Mouse (Mus musculus): ENCODE measurements around the gene Srm. TPM values are rescaled to one million over a fixed set of nuclear protein-coding genes. Genes with fewer than 3 reads are reported as not detected.
A peak's percentile ranks its signal among the peaks of the same experiment; 100 is the strongest.

The Srm gene
- polyA plus RNA-seq (2014; fragmentation: Nextera tagmentation; extraction: Ambion mirVana): 156 and 160 TPM in 2 replicates

DNA sequence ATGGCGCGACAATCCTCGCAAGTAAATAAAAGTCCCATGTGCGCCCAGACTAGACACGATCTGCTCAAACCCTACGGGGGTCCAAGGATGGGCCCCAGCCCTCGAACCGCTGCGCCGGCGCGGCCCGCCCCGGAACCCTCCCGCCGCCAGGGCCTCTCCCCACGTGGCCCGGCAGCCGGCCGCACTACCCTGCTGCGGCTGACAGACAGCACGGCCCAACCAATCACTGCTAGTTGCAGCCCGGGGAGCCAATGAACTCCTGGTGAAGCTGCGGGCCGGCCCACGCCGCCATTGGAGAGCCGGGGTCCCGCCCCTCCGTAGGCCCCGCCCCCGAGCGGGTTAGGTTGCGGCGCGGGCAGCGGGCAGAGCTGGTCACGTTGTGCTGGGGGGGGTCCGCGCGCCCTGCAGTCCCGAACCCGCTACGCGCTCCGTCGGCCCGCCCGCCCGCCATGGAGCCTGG is at the start of gene Srm:
Gene Srm (plus strand): TSS at position 333 of the 460 bp plus-strand sequence.
- no peaks in the 10 kb centered on the region for H3K27me3 ChIP-seq (ENCODE audit: control insufficient read depth, insufficient read depth, low read length)
- peaks cover 12% of the 10 kb centered on the region for H3K36me3 ChIP-seq (ENCODE audit: control insufficient read depth, insufficient read depth, low read length)
- no peaks in the 10 kb centered on the region for H3K9me3 ChIP-seq (ENCODE audit: control insufficient read depth, low read length)
- DNase-seq (ENCODE audit: low spot score) (peak; percentile 96), ATAC-seq (ENCODE audit: low FRiP score) (peak; percentile 99)
- peak within 1 kb of the TSS; percentile 92 for H3K4me2 ChIP-seq (replicated peaks; ENCODE audit: low read depth, low read length)
- H3K4me1 ChIP-seq (replicated peaks; ENCODE audit: control insufficient read depth, insufficient read depth, low read length): peaks cover 4% of the 10 kb centered on the region; the same call in 1 of the 2 replicates
- peak within 1 kb of the TSS; percentile 96 for H3K4me3 ChIP-seq (ENCODE audit: low read depth, low read length)
- under 1% methylated on average over 45 of the region's 50 CpGs for WGBS
- peak within 1 kb of the TSS; percentile 76 for H3K9ac ChIP-seq (ENCODE audit: low read depth, low read length)
- H3K27ac ChIP-seq (ENCODE audit: low read depth, low read length): peak within 1 kb of the TSS; percentile 74

DNA sequence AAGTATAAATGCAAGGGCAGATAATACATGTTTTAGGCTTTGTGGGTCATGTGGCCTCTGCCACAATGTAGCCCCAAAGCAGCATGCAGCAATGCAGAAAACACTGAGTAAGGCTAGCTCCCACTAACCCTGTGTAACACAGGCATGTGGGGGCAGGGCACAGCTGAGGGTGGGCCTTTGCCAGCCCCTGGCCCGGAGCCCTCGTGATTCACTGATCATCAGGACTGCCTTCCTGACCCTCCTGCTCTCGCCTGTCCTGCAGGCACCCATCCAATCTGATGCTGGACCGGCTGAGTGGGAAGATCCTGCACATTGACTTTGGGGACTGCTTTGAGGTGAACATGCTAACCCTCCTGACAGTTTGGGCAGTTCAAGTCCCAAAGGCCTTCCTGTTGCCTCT is 42.2 kb upstream of the Srm start:
- ATAC-seq (ENCODE audit: low FRiP score): no peak
- Histone ChIP-seq H3K36me3 (ENCODE audit: control insufficient read depth, insufficient read depth, low read length) (peaks cover 24% of the 10 kb centered on the region), H3K4me1 (replicated peaks; ENCODE audit: control insufficient read depth, insufficient read depth, low read length) (no peaks in the 10 kb centered on the region)

DNA sequence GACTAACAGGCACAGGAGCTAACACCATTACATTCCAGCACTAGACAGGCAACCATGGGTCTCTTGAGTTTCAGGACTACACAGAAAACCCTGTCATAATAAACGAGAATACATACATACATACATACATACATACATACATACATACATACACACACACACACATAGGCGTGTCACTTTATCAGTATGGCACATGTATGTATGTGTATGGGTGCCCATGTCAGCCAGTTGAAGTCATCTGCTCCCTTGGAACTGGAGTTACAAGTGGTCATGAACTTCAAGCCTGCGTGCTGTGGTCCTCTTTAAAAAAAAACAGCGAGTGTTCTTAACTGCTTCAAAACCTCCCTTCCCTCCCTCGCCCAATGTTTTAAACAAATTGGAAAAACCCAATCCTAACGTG is 33.5 kb upstream of the Srm start:
- Histone ChIP-seq H3K9me3 (ENCODE audit: control insufficient read depth, low read length) (no peaks in the 10 kb centered on the region), H3K4me1 (replicated peaks; ENCODE audit: control insufficient read depth, insufficient read depth, low read length) (no peaks in the 10 kb centered on the region), H3K27me3 (ENCODE audit: control insufficient read depth, insufficient read depth, low read length) (no peaks in the 10 kb centered on the region), H3K4me2 (replicated peaks; ENCODE audit: low read depth, low read length) (peak overlapping the region; percentile 53), H3K4me3 (ENCODE audit: low read depth, low read length) (peak overlapping the region; percentile 85), H3K36me3 (ENCODE audit: control insufficient read depth, insufficient read depth, low read length) (peaks cover 29% of the 10 kb centered on the region), H3K9ac (ENCODE audit: low read depth, low read length) (peak overlapping the region; percentile 96), H3K27ac (ENCODE audit: low read depth, low read length) (no peak overlapping the region)
- ATAC-seq (ENCODE audit: low FRiP score): peak; percentile 32; the same call in 1 of the 2 replicates
- DNase-seq (ENCODE audit: low spot score): no peak
- WGBS: 40% methylated on average over 6 of the region's 6 CpGs

More for the DNA sequence above, 42.2 kb upstream of the Srm start:
- DNase-seq (ENCODE audit: low spot score): no peak
- no peak overlapping the region for H3K9ac ChIP-seq (ENCODE audit: low read depth, low read length)
- no peak overlapping the region for H3K27ac ChIP-seq (ENCODE audit: low read depth, low read length)
- no peak overlapping the region for H3K4me3 ChIP-seq (ENCODE audit: low read depth, low read length)
- WGBS: 83% methylated on average over 4 of the region's 4 CpGs
- no peaks in the 10 kb centered on the region for H3K27me3 ChIP-seq (ENCODE audit: control insufficient read depth, insufficient read depth, low read length)
- no peak overlapping the region for H3K4me2 ChIP-seq (replicated peaks; ENCODE audit: low read depth, low read length)
- no peaks in the 10 kb centered on the region for H3K9me3 ChIP-seq (ENCODE audit: control insufficient read depth, low read length)

GRCm38 (mm10) chr4:148558297-148559000 is 32.9 kb upstream of the Srm start, which contains the start of gene Exosc10:
TSS of gene Exosc10 (plus strand) at chr4:148558429.
- peak; percentile 92 for ATAC-seq (ENCODE audit: low FRiP score)
- peak within 1 kb of the TSS; percentile 85 for H3K4me3 ChIP-seq (ENCODE audit: low read depth, low read length)
- no peaks in the 10 kb centered on the region for H3K4me1 ChIP-seq (replicated peaks; ENCODE audit: control insufficient read depth, insufficient read depth, low read length)
- WGBS: under 1% methylated on average over 63 of the region's 63 CpGs
- H3K27me3 ChIP-seq (ENCODE audit: control insufficient read depth, insufficient read depth, low read length): no peaks in the 10 kb centered on the region
- peak within 1 kb of the TSS; percentile 96 for H3K9ac ChIP-seq (ENCODE audit: low read depth, low read length)
- peak; percentile 95 for DNase-seq (ENCODE audit: low spot score)
- peak within 1 kb of the TSS; percentile 92 for H3K27ac ChIP-seq (ENCODE audit: low read depth, low read length)
- peak within 1 kb of the TSS; percentile 53 for H3K4me2 ChIP-seq (replicated peaks; ENCODE audit: low read depth, low read length)
- no peaks in the 10 kb centered on the region for H3K9me3 ChIP-seq (ENCODE audit: control insufficient read depth, low read length)
- peaks cover 32% of the 10 kb centered on the region for H3K36me3 ChIP-seq (ENCODE audit: control insufficient read depth, insufficient read depth, low read length)

DNA sequence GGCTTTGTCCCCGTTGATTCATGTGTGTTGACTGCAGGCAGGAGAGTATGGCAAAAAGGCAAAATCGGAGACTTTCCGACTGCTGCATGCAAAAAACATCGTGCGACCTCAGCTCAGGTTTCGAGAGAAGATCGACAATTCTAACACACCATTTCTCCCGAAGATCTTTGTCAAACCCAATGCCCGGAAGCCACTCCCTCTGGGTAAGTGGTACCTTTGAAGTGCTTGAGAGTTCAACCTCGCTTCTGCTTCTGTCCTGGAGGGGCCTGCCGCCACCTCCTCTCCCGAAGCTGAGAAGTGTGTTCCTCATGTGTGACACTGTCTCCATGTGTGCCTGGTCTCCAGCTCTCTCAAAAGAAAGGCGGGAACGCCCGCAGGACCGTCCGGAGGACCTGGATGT is 28.6 kb upstream of the Srm start:
- 92% methylated on average over 17 of the region's 17 CpGs for WGBS
- Histone ChIP-seq H3K9ac (ENCODE audit: low read depth, low read length) (no peak overlapping the region), H3K27ac (ENCODE audit: low read depth, low read length) (no peak overlapping the region), H3K4me3 (ENCODE audit: low read depth, low read length) (no peak overlapping the region), H3K9me3 (ENCODE audit: control insufficient read depth, low read length) (no peaks in the 10 kb centered on the region), H3K36me3 (ENCODE audit: control insufficient read depth, insufficient read depth, low read length) (peaks cover 49% of the 10 kb centered on the region), H3K4me1 (replicated peaks; ENCODE audit: control insufficient read depth, insufficient read depth, low read length) (no peaks in the 10 kb centered on the region), H3K4me2 (replicated peaks; ENCODE audit: low read depth, low read length) (no peak overlapping the region), H3K27me3 (ENCODE audit: control insufficient read depth, insufficient read depth, low read length) (no peaks in the 10 kb centered on the region)
- DNase-seq (ENCODE audit: low spot score): no peak
- ATAC-seq (ENCODE audit: low FRiP score): no peak

- peaks cover 49% of the 10 kb centered on the region for H3K36me3 ChIP-seq (ENCODE audit: control insufficient read depth, insufficient read depth, low read length)
- H3K27ac ChIP-seq (ENCODE audit: low read depth, low read length): no peak overlapping the region
- H3K4me2 ChIP-seq (replicated peaks; ENCODE audit: low read depth, low read length): no peak overlapping the region
- no peaks in the 10 kb centered on the region for H3K27me3 ChIP-seq (ENCODE audit: control insufficient read depth, insufficient read depth, low read length)
- H3K4me3 ChIP-seq (ENCODE audit: low read depth, low read length): no peak overlapping the region
- H3K4me1 ChIP-seq (replicated peaks; ENCODE audit: control insufficient read depth, insufficient read depth, low read length): no peaks in the 10 kb centered on the region
- ATAC-seq (ENCODE audit: low FRiP score): no peak
- H3K9me3 ChIP-seq (ENCODE audit: control insufficient read depth, low read length): no peaks in the 10 kb centered on the region
- WGBS: 97% methylated on average over 12 of the region's 12 CpGs
- DNase-seq (ENCODE audit: low spot score): no peak
- H3K9ac ChIP-seq (ENCODE audit: low read depth, low read length): no peak overlapping the region
Measured at GRCm38 (mm10) chr4:148563595-148563994, 27.7 kb upstream of the Srm start.

DNA sequence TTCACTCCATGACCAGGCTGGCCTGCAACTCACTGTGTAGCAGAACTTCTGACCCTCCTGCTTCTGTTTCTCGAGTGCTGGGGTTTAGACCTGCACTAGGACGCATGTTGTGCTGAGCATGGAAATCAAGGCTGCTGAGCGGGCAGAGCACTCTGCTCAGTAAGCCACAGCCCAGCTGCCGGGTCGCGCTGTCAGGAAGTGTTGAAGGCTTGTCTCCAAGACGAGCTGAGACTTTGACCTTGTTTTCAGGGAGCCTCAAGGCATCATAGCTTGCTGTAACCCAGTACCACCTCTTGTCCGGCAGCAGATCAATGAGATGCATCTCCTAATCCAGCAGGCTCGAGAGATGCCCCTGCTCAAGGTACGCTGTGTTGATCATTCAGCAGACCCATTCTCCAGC is 21.2 kb upstream of the Srm start:
- Histone ChIP-seq H3K27ac (ENCODE audit: low read depth, low read length) (no peak overlapping the region), H3K9me3 (ENCODE audit: control insufficient read depth, low read length) (no peaks in the 10 kb centered on the region), H3K4me2 (replicated peaks; ENCODE audit: low read depth, low read length) (no peak overlapping the region), H3K4me3 (ENCODE audit: low read depth, low read length) (no peak overlapping the region), H3K36me3 (ENCODE audit: control insufficient read depth, insufficient read depth, low read length) (peaks cover 39% of the 10 kb centered on the region), H3K9ac (ENCODE audit: low read depth, low read length) (no peak overlapping the region), H3K27me3 (ENCODE audit: control insufficient read depth, insufficient read depth, low read length) (no peaks in the 10 kb centered on the region), H3K4me1 (replicated peaks; ENCODE audit: control insufficient read depth, insufficient read depth, low read length) (no peaks in the 10 kb centered on the region)
- WGBS: 93% methylated on average over 10 of the region's 10 CpGs
- no peak for DNase-seq (ENCODE audit: low spot score)
- ATAC-seq (ENCODE audit: low FRiP score): no peak

- DNase-seq (ENCODE audit: low spot score) (no peak), ATAC-seq (ENCODE audit: low FRiP score) (no peak)
- no peak overlapping the region for H3K4me2 ChIP-seq (replicated peaks; ENCODE audit: low read depth, low read length)
- no peak overlapping the region for H3K9ac ChIP-seq (ENCODE audit: low read depth, low read length)
- H3K9me3 ChIP-seq (ENCODE audit: control insufficient read depth, low read length): no peaks in the 10 kb centered on the region
- no peak overlapping the region for H3K4me3 ChIP-seq (ENCODE audit: low read depth, low read length)
- H3K36me3 ChIP-seq (ENCODE audit: control insufficient read depth, insufficient read depth, low read length): peaks cover 39% of the 10 kb centered on the region
- no peaks in the 10 kb centered on the region for H3K4me1 ChIP-seq (replicated peaks; ENCODE audit: control insufficient read depth, insufficient read depth, low read length)
- WGBS: 97% methylated on average over 9 of the region's 9 CpGs
- H3K27me3 ChIP-seq (ENCODE audit: control insufficient read depth, insufficient read depth, low read length): no peaks in the 10 kb centered on the region
- no peak overlapping the region for H3K27ac ChIP-seq (ENCODE audit: low read depth, low read length)
Measured at GRCm38 (mm10) chr4:148570693-148571295, 20.5 kb upstream of the Srm start.

DNA sequence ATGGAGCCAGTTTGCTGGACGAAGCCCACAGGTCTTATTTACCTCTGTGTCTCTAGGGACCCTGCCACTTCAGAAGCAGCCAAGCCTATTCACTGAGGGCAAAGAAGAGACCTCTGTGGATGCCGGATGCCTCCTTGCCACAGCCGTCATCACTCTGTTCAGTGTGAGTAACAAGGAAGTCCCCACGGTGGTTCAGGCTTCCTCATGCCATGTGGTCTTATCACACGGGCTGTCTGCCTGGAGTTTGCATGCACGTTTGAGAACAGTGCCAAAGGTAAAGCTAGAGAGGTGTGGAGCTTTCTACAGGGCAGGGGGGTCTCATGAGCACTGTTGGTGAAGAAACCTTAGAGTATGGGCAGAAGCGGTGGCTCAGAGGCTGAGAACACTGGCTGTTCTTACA is 18.1 kb upstream of the Srm start:
- no peak overlapping the region for H3K27ac ChIP-seq (ENCODE audit: low read depth, low read length)
- peaks cover 31% of the 10 kb centered on the region for H3K36me3 ChIP-seq (ENCODE audit: control insufficient read depth, insufficient read depth, low read length)
- no peak overlapping the region for H3K9ac ChIP-seq (ENCODE audit: low read depth, low read length)
- no peak for DNase-seq (ENCODE audit: low spot score)
- no peaks in the 10 kb centered on the region for H3K4me1 ChIP-seq (replicated peaks; ENCODE audit: control insufficient read depth, insufficient read depth, low read length)
- 90% methylated on average over 7 of the region's 7 CpGs for whole genome bisulfite sequencing
- no peak for ATAC-seq (ENCODE audit: low FRiP score)
- no peak overlapping the region for H3K4me2 ChIP-seq (replicated peaks; ENCODE audit: low read depth, low read length)
- H3K4me3 ChIP-seq (ENCODE audit: low read depth, low read length): no peak overlapping the region
- no peaks in the 10 kb centered on the region for H3K9me3 ChIP-seq (ENCODE audit: control insufficient read depth, low read length)
- H3K27me3 ChIP-seq (ENCODE audit: control insufficient read depth, insufficient read depth, low read length): no peaks in the 10 kb centered on the region

Data from hindbrain, embryonic 11.5 days (tissue).